Mouse (Mus musculus): ENCODE measurements around the gene Hcls1. TPM values are rescaled to one million over a fixed set of nuclear protein-coding genes. Genes with fewer than 3 reads are reported as not detected.

The Hcls1 gene
- polyA plus RNA-seq, 2 experiments: 5.1 to 12.3 TPM

DNA sequence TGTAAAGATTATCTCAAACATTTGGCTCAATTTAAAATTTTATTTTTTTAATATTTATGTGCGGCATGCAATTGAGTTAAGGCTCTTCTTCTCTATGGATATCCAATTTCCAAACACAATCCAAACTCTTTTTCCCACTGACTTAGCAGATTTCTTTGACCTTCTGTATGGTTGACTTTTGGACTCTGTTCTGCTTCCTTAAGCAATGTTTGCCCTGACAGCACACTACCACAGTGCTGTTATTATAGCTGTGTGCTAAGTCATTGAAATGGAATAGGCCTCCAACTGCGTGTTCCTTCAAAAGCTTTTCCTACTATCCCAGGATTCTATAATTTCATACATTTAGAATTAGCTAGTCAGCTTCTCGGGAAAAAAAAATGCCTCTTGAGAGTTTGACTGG, 8.8 kb downstream of the Hcls1 start:
- Histone ChIP-seq H3K36me3 (replicated peaks; ENCODE audit: control insufficient read depth, insufficient read depth, low read depth) (no peaks in the 10 kb centered on the region), H3K4me1 (replicated peaks; ENCODE audit: control insufficient read depth in 2 of 2, insufficient read depth in 2 of 2, low read length in 1 of 2) (no peaks in the 10 kb centered on the region), H3K27ac (no peak overlapping the region), H3K9ac (replicated peaks) (no peak overlapping the region), H3K9me3 (ENCODE audit: control insufficient read depth, low read length) (no peaks in the 10 kb centered on the region), H3K27me3 (ENCODE audit: control insufficient read depth, insufficient read depth, low read length) (no peaks in the 10 kb centered on the region), H3K4me2 (ENCODE audit: low read depth) (no peak overlapping the region), H3K4me3 (ENCODE audit: insufficient read depth in 1 of 2, low read depth in 2 of 2, low read length in 2 of 2) (no peak overlapping the region)
- ATAC-seq (ENCODE audit: insufficient read depth) (no peak), DNase-seq (ENCODE audit: low read depth in 3 of 3, low spot score in 3 of 3) (no peak)
- TF ChIP-seq CTCF (IDR thresholded peaks at IDR 0.05; ENCODE audit: low read depth) (no peak), EP300 (IDR thresholded peaks at IDR 0.05; ENCODE audit: low read depth) (no peak)
- WGBS (ENCODE audit: insufficient replicate concordance): 62% methylated on average over 3 of the region's 3 CpGs

DNA sequence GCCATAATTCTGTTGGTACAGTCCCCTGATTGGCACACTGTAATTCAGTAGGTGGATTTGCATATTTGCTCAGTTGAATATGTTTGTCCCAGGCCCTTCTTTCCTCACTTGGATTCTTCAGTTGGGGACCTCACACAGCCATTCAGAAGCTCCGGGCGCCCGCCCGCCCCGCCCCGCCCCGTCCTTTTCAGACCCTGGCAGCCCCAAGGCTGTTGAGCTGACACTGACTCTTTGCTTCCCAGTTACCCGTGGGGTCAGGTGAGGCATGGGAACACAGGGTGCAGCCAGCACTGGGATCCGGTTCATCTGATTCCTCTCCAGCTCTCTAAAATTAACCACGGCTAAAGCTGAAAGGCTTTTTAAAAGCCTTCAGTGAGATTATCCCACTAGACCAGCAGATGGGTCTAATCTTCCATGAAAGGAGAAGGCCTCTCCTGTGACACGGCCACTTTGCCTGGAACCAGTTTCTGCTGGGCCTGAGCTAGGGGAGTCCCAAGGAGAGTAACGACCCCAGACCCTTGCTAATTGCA, 10.2 kb downstream of the Hcls1 start:
- no peak overlapping the region for H3K27ac ChIP-seq
- H3K4me2 ChIP-seq (ENCODE audit: low read depth): no peak overlapping the region
- TF ChIP-seq EP300 (IDR thresholded peaks at IDR 0.05; ENCODE audit: low read depth) (no peak), CTCF (IDR thresholded peaks at IDR 0.05; ENCODE audit: low read depth) (no peak)
- DNase-seq (ENCODE audit: low read depth in 3 of 3, low spot score in 3 of 3) (no peak), ATAC-seq (ENCODE audit: insufficient read depth) (no peak)
- no peak overlapping the region for H3K9ac ChIP-seq (replicated peaks)
- H3K9me3 ChIP-seq (ENCODE audit: control insufficient read depth, low read length): no peaks in the 10 kb centered on the region
- H3K36me3 ChIP-seq (replicated peaks; ENCODE audit: control insufficient read depth, insufficient read depth, low read depth): no peaks in the 10 kb centered on the region
- no peaks in the 10 kb centered on the region for H3K27me3 ChIP-seq (ENCODE audit: control insufficient read depth, insufficient read depth, low read length)
- no peaks in the 10 kb centered on the region for H3K4me1 ChIP-seq (replicated peaks; ENCODE audit: control insufficient read depth in 2 of 2, insufficient read depth in 2 of 2, low read length in 1 of 2)
- 76% methylated on average over 12 of the region's 12 CpGs for WGBS (ENCODE audit: insufficient replicate concordance)
- H3K4me3 ChIP-seq (ENCODE audit: insufficient read depth in 1 of 2, low read depth in 2 of 2, low read length in 2 of 2): no peak overlapping the region

DNA sequence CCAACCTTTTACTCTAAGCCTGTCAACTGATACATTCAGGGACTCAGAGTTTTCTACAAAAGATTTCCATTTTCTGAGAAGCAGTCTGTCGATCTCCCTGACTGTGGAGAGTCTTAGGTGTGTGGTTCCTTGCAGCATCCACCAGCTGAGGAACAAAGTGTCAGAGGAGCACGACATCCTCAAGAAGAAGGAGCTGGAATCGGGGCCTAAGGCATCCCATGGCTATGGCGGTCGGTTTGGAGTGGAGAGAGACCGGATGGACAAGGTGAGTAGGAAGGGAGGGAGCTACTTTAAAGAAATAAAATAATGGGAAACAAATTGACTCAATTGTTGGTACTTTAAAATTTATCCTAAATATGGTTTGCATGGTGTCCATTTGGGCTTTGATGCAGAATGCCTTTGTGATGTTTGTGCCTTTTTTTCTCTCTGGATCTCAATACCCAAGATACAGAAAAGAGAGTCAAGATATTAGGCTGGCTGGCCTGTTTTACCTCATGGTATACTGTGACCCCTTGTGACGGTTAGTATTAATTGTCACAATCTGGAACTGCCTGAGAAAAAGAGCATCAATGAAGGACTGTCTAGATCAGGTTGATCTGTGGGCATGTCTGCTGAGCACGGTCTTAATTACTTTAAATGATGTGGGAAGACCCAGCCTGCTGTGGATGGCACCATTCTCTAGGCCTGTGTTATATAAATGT, 11.8 kb downstream of the Hcls1 start:
- Histone ChIP-seq H3K4me1 (replicated peaks; ENCODE audit: control insufficient read depth in 2 of 2, insufficient read depth in 2 of 2, low read length in 1 of 2) (no peaks in the 10 kb centered on the region), H3K36me3 (replicated peaks; ENCODE audit: control insufficient read depth, insufficient read depth, low read depth) (no peaks in the 10 kb centered on the region), H3K27me3 (ENCODE audit: control insufficient read depth, insufficient read depth, low read length) (no peaks in the 10 kb centered on the region), H3K9ac (replicated peaks) (no peak overlapping the region), H3K9me3 (ENCODE audit: control insufficient read depth, low read length) (no peaks in the 10 kb centered on the region), H3K27ac (no peak overlapping the region), H3K4me2 (ENCODE audit: low read depth) (no peak overlapping the region), H3K4me3 (ENCODE audit: insufficient read depth in 1 of 2, low read depth in 2 of 2, low read length in 2 of 2) (no peak overlapping the region)
- ATAC-seq (ENCODE audit: insufficient read depth) (no peak), DNase-seq (ENCODE audit: low read depth in 3 of 3, low spot score in 3 of 3) (no peak)
- 68% methylated on average over 8 of the region's 8 CpGs for WGBS (ENCODE audit: insufficient replicate concordance)
- TF ChIP-seq CTCF (IDR thresholded peaks at IDR 0.05; ENCODE audit: low read depth) (no peak), EP300 (IDR thresholded peaks at IDR 0.05; ENCODE audit: low read depth) (no peak)

DNA sequence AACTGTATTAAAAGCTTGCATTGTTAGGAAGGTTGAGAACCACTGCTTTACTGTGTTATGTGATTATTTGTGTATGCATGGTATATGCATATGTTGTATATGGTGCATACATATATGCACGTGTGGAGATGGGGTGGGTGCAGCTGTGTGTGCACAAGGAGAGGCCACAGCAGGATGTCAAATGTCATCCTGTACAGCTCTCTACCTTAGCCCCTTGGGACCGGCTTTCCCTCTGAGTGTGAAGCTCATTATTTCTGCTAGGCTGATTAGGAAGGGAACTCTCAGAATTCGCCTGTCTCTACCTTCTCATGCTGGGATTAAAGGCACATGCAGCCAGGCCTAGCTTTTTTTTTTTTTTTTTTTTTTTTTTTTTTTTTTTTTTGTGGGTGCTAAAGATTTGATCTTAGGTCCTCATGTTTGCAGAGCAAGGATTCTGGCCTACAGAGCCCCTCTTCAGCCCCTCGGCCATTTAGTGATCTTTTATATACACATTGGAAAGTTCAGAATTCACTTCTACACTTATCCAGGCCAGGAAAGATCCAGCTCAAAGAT, 12.9 kb downstream of the Hcls1 start:
- H3K9me3 ChIP-seq (ENCODE audit: control insufficient read depth, low read length): no peaks in the 10 kb centered on the region
- ATAC-seq (ENCODE audit: insufficient read depth): no peak
- no peak overlapping the region for H3K4me2 ChIP-seq (ENCODE audit: low read depth)
- no peak overlapping the region for H3K9ac ChIP-seq (replicated peaks)
- H3K27me3 ChIP-seq (ENCODE audit: control insufficient read depth, insufficient read depth, low read length): no peaks in the 10 kb centered on the region
- 60% methylated on average over 4 of the region's 4 CpGs for WGBS (ENCODE audit: insufficient replicate concordance)
- H3K36me3 ChIP-seq (replicated peaks; ENCODE audit: control insufficient read depth, insufficient read depth, low read depth): no peaks in the 10 kb centered on the region
- TF ChIP-seq EP300 (IDR thresholded peaks at IDR 0.05; ENCODE audit: low read depth) (no peak), CTCF (IDR thresholded peaks at IDR 0.05; ENCODE audit: low read depth) (no peak)
- no peak overlapping the region for H3K4me3 ChIP-seq (ENCODE audit: insufficient read depth in 1 of 2, low read depth in 2 of 2, low read length in 2 of 2)
- DNase-seq (ENCODE audit: low read depth in 3 of 3, low spot score in 3 of 3): no peak
- no peak overlapping the region for H3K27ac ChIP-seq
- H3K4me1 ChIP-seq (replicated peaks; ENCODE audit: control insufficient read depth in 2 of 2, insufficient read depth in 2 of 2, low read length in 1 of 2): no peaks in the 10 kb centered on the region

DNA sequence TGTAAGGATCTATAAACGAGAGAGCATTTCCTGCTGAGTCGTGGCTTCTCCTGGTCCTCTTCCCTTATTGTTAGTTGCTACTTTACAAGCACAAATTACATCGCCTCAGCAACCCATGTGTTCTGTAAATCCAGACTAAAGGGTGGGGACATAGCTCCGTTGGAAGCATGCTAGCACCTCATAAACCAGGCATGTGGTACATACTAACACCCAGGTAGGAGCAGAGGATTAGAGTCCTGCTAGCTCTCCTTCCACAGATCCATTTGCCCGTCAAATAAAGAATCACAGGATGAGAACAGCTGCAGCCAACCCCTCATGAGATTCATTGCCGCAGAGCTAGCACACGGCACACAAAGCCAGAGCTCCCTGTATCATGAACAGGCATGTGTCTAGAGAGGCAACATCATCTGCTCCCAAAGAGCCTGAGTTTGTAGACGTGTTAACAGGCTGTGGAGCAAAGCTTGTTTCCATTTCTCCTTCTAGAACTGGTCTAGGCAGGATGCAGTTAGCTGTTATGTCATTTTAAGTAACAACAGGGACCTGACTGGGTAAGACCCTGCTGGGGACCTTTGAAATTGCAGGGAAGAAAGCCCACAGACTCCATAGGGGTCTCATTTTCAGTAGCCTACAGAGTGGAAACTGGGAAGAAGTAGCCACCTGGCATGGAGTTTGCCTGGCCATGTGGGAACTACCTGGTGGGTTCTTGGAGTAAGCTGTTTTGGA, 15.0 kb downstream of the Hcls1 start:
- Histone ChIP-seq H3K27ac (no peak overlapping the region), H3K9me3 (ENCODE audit: control insufficient read depth, low read length) (no peaks in the 10 kb centered on the region), H3K4me1 (replicated peaks; ENCODE audit: control insufficient read depth in 2 of 2, insufficient read depth in 2 of 2, low read length in 1 of 2) (no peaks in the 10 kb centered on the region), H3K36me3 (replicated peaks; ENCODE audit: control insufficient read depth, insufficient read depth, low read depth) (no peaks in the 10 kb centered on the region), H3K4me2 (ENCODE audit: low read depth) (no peak overlapping the region), H3K4me3 (ENCODE audit: insufficient read depth in 1 of 2, low read depth in 2 of 2, low read length in 2 of 2) (no peak overlapping the region), H3K27me3 (ENCODE audit: control insufficient read depth, insufficient read depth, low read length) (no peaks in the 10 kb centered on the region), H3K9ac (replicated peaks) (no peak overlapping the region)
- WGBS (ENCODE audit: insufficient replicate concordance): 58% methylated on average over 8 of the region's 8 CpGs
- ATAC-seq (ENCODE audit: insufficient read depth) (no peak), DNase-seq (ENCODE audit: low read depth in 3 of 3, low spot score in 3 of 3) (no peak)
- TF ChIP-seq EP300 (IDR thresholded peaks at IDR 0.05; ENCODE audit: low read depth) (no peak), CTCF (IDR thresholded peaks at IDR 0.05; ENCODE audit: low read depth) (no peak)
